Mouse (Mus musculus) cerebellum, adult 18-20 months (tissue): ENCODE results near the gene Gm20388.

Experiments
- DNase-seq, 2 experiments: peaks; one replicate each; pipeline ENCODE4 v3.0.0; 2021

Gm20388 gene

GRCm38 (mm10) chr8:121955825-121956500 is 2045.3 kb downstream of the Gm20388 start:
- DNase-seq: no peak

- DNase-seq: no peak
Observed at GRCm38 (mm10) chr8:121958395-121958794, 2047.8 kb downstream of the Gm20388 start.

GRCm38 (mm10) chr8:121962892-121963291 is 2052.3 kb downstream of the Gm20388 start:
- DNase-seq: no peak

- DNase-seq: no peak
Observed at GRCm38 (mm10) chr8:121964716-121965512, 2054.3 kb downstream of the Gm20388 start.

- no peak for DNase-seq
Observed at GRCm38 (mm10) chr8:121966110-121966509, 2055.5 kb downstream of the Gm20388 start.

- DNase-seq: peak in 1 of 2 experiments; percentile 32
Observed at GRCm38 (mm10) chr8:121966714-121967448, 2056.2 kb downstream of the Gm20388 start.

GRCm38 (mm10) chr8:121967977-121968376 is 2057.3 kb downstream of the Gm20388 start:
- no peak for DNase-seq

GRCm38 (mm10) chr8:121968542-121968941 is 2057.9 kb downstream of the Gm20388 start:
- DNase-seq: no peak

GRCm38 (mm10) chr8:121970225-121970624 is 2059.6 kb downstream of the Gm20388 start:
- no peak for DNase-seq

- no peak for DNase-seq
Observed at GRCm38 (mm10) chr8:121971488-121972058, 2060.9 kb downstream of the Gm20388 start.

GRCm38 (mm10) chr8:121973906-121974305 is 2063.3 kb downstream of the Gm20388 start:
- DNase-seq: no peak

GRCm38 (mm10) chr8:121977819-121978590 is 2067.4 kb downstream of the Gm20388 start:
- DNase-seq: peak; percentile 52 to 67

- no peak for DNase-seq
Observed at GRCm38 (mm10) chr8:121978670-121979069, 2068.0 kb downstream of the Gm20388 start.

- no peak for DNase-seq
Observed at GRCm38 (mm10) chr8:121980792-121981519, 2070.3 kb downstream of the Gm20388 start.

GRCm38 (mm10) chr8:121981520-121981895 is 2070.9 kb downstream of the Gm20388 start:
- peak in 1 of 2 experiments; percentile 30 for DNase-seq

GRCm38 (mm10) chr8:121985673-121986072 is 2075.0 kb downstream of the Gm20388 start:
- no peak for DNase-seq

- DNase-seq: no peak
Observed at GRCm38 (mm10) chr8:121987892-121988291, 2077.3 kb downstream of the Gm20388 start.

GRCm38 (mm10) chr8:121990506-121991255 is 2080.0 kb downstream of the Gm20388 start:
- no peak for DNase-seq

- no peak for DNase-seq
Observed at GRCm38 (mm10) chr8:121991611-121992010, 2081.0 kb downstream of the Gm20388 start.

GRCm38 (mm10) chr8:121992911-121993310 is 2082.3 kb downstream of the Gm20388 start:
- no peak for DNase-seq

- DNase-seq: no peak
Observed at GRCm38 (mm10) chr8:121995112-121995511, 2084.5 kb downstream of the Gm20388 start.
